Mouse (Mus musculus): Measurements from ENCODE around the gene Gnmt. TPM values are rescaled to one million over a fixed set of nuclear protein-coding genes. Genes with fewer than 3 reads are reported as not detected.
A peak's percentile ranks its signal among the peaks of the same experiment; 100 is the strongest.

The Gnmt gene
- polyA plus RNA-seq, 1 experiment from 2014 or later, result 0.79 TPM

DNA sequence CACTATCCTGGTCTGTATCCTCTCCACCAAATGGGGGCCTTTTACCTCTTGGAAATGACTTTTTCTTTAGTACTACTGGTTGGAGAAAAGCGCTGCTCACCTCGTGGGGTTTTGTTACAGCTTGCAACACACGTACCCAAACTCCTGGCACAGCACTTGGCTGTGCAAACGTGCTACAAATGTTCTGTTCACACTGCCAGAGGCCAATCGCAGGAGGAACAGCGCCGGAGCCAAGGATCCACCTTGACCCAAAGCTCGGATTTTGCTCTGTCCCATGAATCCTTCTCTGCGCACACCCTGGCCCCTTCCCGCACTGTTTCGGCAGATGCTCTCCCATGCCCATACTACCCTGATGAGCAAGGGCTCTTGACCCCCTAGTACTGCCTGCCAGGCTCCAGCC lies 472 bp downstream of the Gnmt start:
- H3K4me3 ChIP-seq (ENCODE audit: low read depth, low read length), result no peak overlapping the region
- H3K36me3 ChIP-seq (ENCODE audit: control insufficient read depth, insufficient read depth, low read length), result peaks cover 7% of the 10 kb centered on the region
- 55% methylated on average over 11 of the region's 11 CpGs for WGBS
- no peak overlapping the region for H3K27ac ChIP-seq (ENCODE audit: low read depth, low read length)
- H3K27me3 ChIP-seq (replicated peaks; ENCODE audit: control insufficient read depth, insufficient read depth, low read length), result peaks cover 6% of the 10 kb centered on the region; the same call in 1 of the 2 replicates
- H3K4me2 ChIP-seq (ENCODE audit: low read length), result no peak overlapping the region
- no peaks in the 10 kb centered on the region for H3K4me1 ChIP-seq (ENCODE audit: control insufficient read depth, insufficient read depth, low read length)
- H3K9me3 ChIP-seq (replicated peaks; ENCODE audit: control insufficient read depth, low read length), result no peaks in the 10 kb centered on the region
- H3K9ac ChIP-seq (ENCODE audit: low read length), result 0 out of 2 replicates have a peak overlapping the region, but pooled peaks have one; percentile 43
- no peak for ATAC-seq
- DNase-seq (ENCODE audit: low spot score), result no peak

DNA sequence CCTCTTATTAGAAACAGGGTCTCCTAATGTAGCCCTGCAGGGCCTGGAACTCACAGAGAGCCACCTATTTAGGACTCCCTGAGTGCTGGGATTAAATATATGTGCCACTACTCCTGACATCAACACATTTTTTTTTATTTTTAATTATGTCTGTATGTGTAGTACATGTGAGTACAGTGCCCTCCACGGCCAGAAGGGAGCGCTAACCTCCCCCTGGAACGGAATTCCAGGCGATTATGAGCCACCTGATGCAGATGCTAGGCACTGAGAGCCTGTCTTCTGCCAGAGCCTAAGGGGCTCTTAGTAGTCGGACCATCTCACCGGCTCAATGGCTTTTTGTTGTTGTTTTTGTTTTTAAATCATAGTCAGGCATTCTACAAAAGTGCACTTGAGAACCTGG lies 947 bp downstream of the Gnmt start:
- ATAC-seq, result no peak
- H3K9me3 ChIP-seq (replicated peaks; ENCODE audit: control insufficient read depth, low read length), result no peaks in the 10 kb centered on the region
- H3K27ac ChIP-seq (ENCODE audit: low read depth, low read length), result no peak overlapping the region
- H3K9ac ChIP-seq (ENCODE audit: low read length), result no peak overlapping the region
- H3K36me3 ChIP-seq (ENCODE audit: control insufficient read depth, insufficient read depth, low read length), result peaks cover 10% of the 10 kb centered on the region
- H3K4me1 ChIP-seq (ENCODE audit: control insufficient read depth, insufficient read depth, low read length), result no peaks in the 10 kb centered on the region
- 38% methylated on average over 6 of the region's 6 CpGs for WGBS
- peaks cover 6% of the 10 kb centered on the region; the same call in 1 of the 2 replicates for H3K27me3 ChIP-seq (replicated peaks; ENCODE audit: control insufficient read depth, insufficient read depth, low read length)
- no peak overlapping the region for H3K4me3 ChIP-seq (ENCODE audit: low read depth, low read length)
- H3K4me2 ChIP-seq (ENCODE audit: low read length), result no peak overlapping the region
- DNase-seq (ENCODE audit: low spot score), result no peak

DNA sequence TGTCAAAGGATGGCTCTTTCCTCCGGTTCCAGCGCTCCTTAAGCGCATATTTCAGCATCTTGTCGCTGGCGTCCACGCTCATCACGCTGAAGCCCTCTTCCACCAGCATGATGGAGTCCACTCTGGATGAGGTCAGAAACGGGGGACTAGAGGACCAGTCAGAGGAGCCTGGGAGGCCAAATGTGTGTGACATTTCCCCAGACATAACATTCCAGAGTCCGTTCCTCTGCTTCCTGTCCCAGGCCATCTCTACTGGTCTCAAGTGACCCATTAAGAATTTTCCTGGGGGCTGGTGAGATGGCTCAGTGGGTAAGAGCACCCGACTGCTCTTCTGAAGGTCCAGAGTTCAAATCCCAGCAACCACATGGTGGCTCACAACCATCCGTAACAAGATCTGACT lies 1.7 kb downstream of the Gnmt start:
- no peak overlapping the region for H3K9ac ChIP-seq (ENCODE audit: low read length)
- ATAC-seq (no peak), DNase-seq (ENCODE audit: low spot score) (no peak)
- no peak overlapping the region for H3K4me3 ChIP-seq (ENCODE audit: low read depth, low read length)
- H3K4me2 ChIP-seq (ENCODE audit: low read length), result no peak overlapping the region
- H3K4me1 ChIP-seq (ENCODE audit: control insufficient read depth, insufficient read depth, low read length), result no peaks in the 10 kb centered on the region
- whole genome bisulfite sequencing, result 91% methylated on average over 11 of the region's 11 CpGs
- H3K27me3 ChIP-seq (replicated peaks; ENCODE audit: control insufficient read depth, insufficient read depth, low read length), result peaks cover 6% of the 10 kb centered on the region; the same call in 1 of the 2 replicates
- no peak overlapping the region for H3K27ac ChIP-seq (ENCODE audit: low read depth, low read length)
- H3K9me3 ChIP-seq (replicated peaks; ENCODE audit: control insufficient read depth, low read length), result no peaks in the 10 kb centered on the region
- peaks cover 13% of the 10 kb centered on the region for H3K36me3 ChIP-seq (ENCODE audit: control insufficient read depth, insufficient read depth, low read length)

DNA sequence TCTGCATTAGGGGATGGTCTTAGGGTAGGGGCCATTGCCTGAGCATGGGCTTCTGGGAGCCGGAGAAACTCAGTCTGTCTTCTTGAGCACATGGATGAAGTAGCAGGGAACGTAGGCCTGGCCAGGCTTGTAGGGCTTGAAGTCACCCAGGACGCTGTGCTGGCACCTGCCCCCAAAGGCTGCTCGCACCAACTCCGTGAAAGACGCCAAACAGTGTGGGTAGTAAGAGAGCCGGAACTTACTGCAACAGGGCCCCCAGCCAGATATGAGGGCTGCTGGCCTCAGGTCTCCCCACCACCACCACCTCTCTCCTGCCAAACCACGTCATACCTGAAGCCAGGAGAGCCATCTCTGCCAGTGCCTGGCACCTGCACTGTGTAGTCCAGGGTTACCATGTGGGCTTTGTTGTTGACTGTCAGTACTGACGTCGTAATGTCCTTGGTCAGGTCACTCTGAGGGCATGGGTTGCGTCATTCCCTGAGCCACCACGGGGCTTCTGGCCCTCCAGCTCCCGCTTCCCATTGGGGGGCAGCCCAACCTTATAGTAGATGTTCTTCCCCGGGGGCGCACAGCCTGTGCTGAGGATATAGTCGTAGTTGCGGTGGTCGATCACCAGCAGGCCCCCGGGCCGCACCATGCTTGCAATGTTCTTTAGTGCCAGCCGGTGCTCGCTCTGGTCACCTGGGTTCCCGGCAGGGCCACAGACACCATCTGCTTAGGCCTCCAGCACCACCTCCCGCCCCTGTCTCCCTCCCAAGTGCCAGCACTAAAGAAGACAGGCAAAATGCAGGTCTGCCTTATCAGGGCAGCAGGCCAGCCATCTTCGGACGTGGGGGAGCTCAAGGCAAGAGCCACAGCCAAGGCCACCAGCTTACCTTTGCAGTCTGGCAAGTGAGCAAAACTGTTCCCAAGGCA lies 3.0 kb downstream of the Gnmt start:
- 93% methylated on average over 26 of the region's 26 CpGs for WGBS
- H3K9me3 ChIP-seq (replicated peaks; ENCODE audit: control insufficient read depth, low read length), result no peaks in the 10 kb centered on the region
- ATAC-seq, result no peak
- no peak overlapping the region for H3K27ac ChIP-seq (ENCODE audit: low read depth, low read length)
- peaks cover 6% of the 10 kb centered on the region; the same call in 1 of the 2 replicates for H3K27me3 ChIP-seq (replicated peaks; ENCODE audit: control insufficient read depth, insufficient read depth, low read length)
- no peak for DNase-seq (ENCODE audit: low spot score)
- H3K9ac ChIP-seq (ENCODE audit: low read length), result no peak overlapping the region
- peaks cover 22% of the 10 kb centered on the region for H3K36me3 ChIP-seq (ENCODE audit: control insufficient read depth, insufficient read depth, low read length)
- no peak overlapping the region for H3K4me2 ChIP-seq (ENCODE audit: low read length)
- no peaks in the 10 kb centered on the region for H3K4me1 ChIP-seq (ENCODE audit: control insufficient read depth, insufficient read depth, low read length)
- no peak overlapping the region for H3K4me3 ChIP-seq (ENCODE audit: low read depth, low read length)

DNA sequence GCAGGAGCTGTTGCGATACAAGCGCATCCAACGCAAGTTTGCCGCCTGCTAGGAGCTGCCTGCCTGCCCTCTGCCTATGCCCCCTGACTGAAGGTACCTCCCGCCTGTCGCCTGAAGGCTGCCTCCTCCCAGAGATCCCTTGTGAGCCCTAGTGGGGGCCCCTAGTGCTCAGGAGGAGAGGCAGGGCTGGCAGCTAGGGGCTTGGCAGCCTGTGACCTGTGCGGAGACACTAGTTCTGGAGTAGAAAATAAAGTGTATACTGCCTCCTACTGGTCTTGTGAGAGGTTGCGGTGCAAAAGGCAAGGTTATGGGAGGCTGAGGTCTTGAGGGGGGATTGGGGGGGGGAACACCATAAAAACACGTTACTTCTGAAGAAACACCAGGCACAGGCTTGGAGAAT lies 3.7 kb downstream of the Gnmt start:
- ATAC-seq (0 out of 2 replicates have a peak, but pooled peaks have one; percentile 23), DNase-seq (ENCODE audit: low spot score) (peak; percentile 58)
- H3K27ac ChIP-seq (ENCODE audit: low read depth, low read length), result no peak overlapping the region
- no peaks in the 10 kb centered on the region for H3K9me3 ChIP-seq (replicated peaks; ENCODE audit: control insufficient read depth, low read length)
- WGBS, result 53% methylated on average over 9 of the region's 9 CpGs
- no peaks in the 10 kb centered on the region for H3K4me1 ChIP-seq (ENCODE audit: control insufficient read depth, insufficient read depth, low read length)
- H3K9ac ChIP-seq (ENCODE audit: low read length), result no peak overlapping the region
- H3K27me3 ChIP-seq (replicated peaks; ENCODE audit: control insufficient read depth, insufficient read depth, low read length), result peaks cover 6% of the 10 kb centered on the region; the same call in 1 of the 2 replicates
- H3K4me3 ChIP-seq (ENCODE audit: low read depth, low read length), result no peak overlapping the region
- H3K4me2 ChIP-seq (ENCODE audit: low read length), result no peak overlapping the region
- H3K36me3 ChIP-seq (ENCODE audit: control insufficient read depth, insufficient read depth, low read length), result peaks cover 22% of the 10 kb centered on the region

GRCm38 (mm10) chr17:46724477-46725084 lies 4.4 kb downstream of the Gnmt start:
- Histone ChIP-seq H3K36me3 (ENCODE audit: control insufficient read depth, insufficient read depth, low read length) (peaks cover 25% of the 10 kb centered on the region), H3K4me2 (ENCODE audit: low read length) (no peak overlapping the region), H3K9ac (ENCODE audit: low read length) (no peak overlapping the region), H3K27ac (ENCODE audit: low read depth, low read length) (no peak overlapping the region), H3K4me3 (ENCODE audit: low read depth, low read length) (no peak overlapping the region), H3K27me3 (replicated peaks; ENCODE audit: control insufficient read depth, insufficient read depth, low read length) (peaks cover 6% of the 10 kb centered on the region; the same call in 1 of the 2 replicates), H3K4me1 (ENCODE audit: control insufficient read depth, insufficient read depth, low read length) (no peaks in the 10 kb centered on the region), H3K9me3 (replicated peaks; ENCODE audit: control insufficient read depth, low read length) (no peaks in the 10 kb centered on the region)
- DNase-seq (ENCODE audit: low spot score) (no peak), ATAC-seq (no peak)
- 82% methylated on average over 20 of the region's 20 CpGs for WGBS

DNA sequence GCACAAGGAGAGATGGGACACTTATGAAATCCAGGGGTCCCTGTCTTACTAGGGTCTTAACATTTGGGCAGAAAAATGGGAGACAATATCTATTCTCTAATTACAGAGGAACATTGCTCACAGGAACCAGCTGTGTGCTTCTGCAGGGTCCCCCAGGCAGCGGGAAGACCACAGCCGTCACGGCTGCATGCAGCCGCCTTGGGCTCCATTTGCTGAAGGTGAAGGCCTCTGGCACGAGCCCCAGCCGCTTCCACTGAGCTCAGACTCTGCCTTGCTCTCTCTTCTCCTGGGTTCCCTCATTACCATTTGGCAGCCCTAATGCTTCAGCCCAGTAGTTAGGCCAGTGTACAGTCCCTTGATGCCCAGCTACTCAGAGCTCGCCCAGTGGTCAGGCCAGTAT lies 7.9 kb downstream of the Gnmt start:
- no peak for DNase-seq (ENCODE audit: low spot score)
- no peak overlapping the region for H3K4me2 ChIP-seq (ENCODE audit: low read length)
- H3K27me3 ChIP-seq (replicated peaks; ENCODE audit: control insufficient read depth, insufficient read depth, low read length), result no peaks in the 10 kb centered on the region
- WGBS, result 92% methylated on average over 7 of the region's 7 CpGs
- no peak overlapping the region for H3K4me3 ChIP-seq (ENCODE audit: low read depth, low read length)
- no peak overlapping the region for H3K9ac ChIP-seq (ENCODE audit: low read length)
- H3K36me3 ChIP-seq (ENCODE audit: control insufficient read depth, insufficient read depth, low read length), result peaks cover 34% of the 10 kb centered on the region
- no peak overlapping the region for H3K27ac ChIP-seq (ENCODE audit: low read depth, low read length)
- ATAC-seq, result no peak
- H3K9me3 ChIP-seq (replicated peaks; ENCODE audit: control insufficient read depth, low read length), result no peaks in the 10 kb centered on the region
- H3K4me1 ChIP-seq (ENCODE audit: control insufficient read depth, insufficient read depth, low read length), result no peaks in the 10 kb centered on the region

GRCm38 (mm10) chr17:46714756-46715481 lies 14.0 kb downstream of the Gnmt start:
- H3K27me3 ChIP-seq (replicated peaks; ENCODE audit: control insufficient read depth, insufficient read depth, low read length), result no peaks in the 10 kb centered on the region
- no peak for ATAC-seq
- no peak overlapping the region for H3K9ac ChIP-seq (ENCODE audit: low read length)
- no peak overlapping the region for H3K4me2 ChIP-seq (ENCODE audit: low read length)
- H3K4me1 ChIP-seq (ENCODE audit: control insufficient read depth, insufficient read depth, low read length), result peaks cover 6% of the 10 kb centered on the region
- no peak overlapping the region for H3K4me3 ChIP-seq (ENCODE audit: low read depth, low read length)
- no peak for DNase-seq (ENCODE audit: low spot score)
- H3K36me3 ChIP-seq (ENCODE audit: control insufficient read depth, insufficient read depth, low read length), result peaks cover 31% of the 10 kb centered on the region
- no peak overlapping the region for H3K27ac ChIP-seq (ENCODE audit: low read depth, low read length)
- 94% methylated on average over 11 of the region's 11 CpGs for WGBS
- H3K9me3 ChIP-seq (replicated peaks; ENCODE audit: control insufficient read depth, low read length), result no peaks in the 10 kb centered on the region
